Mouse (Mus musculus) forebrain, postnatal 0 days (tissue): ENCODE results near the gene Plppr5. TPM values are rescaled to one million over a fixed set of nuclear protein-coding genes. Genes with fewer than 3 reads are reported as not detected.

ENCODE experiments used
- ATAC-seq: fragments of 200-750 bp; cut with Nextera tagmentation; 2 replicates; pipeline ENCODE4 v1.8.0; 2017; ENCODE audit warnings: mild to moderate bottlenecking, moderate library complexity
- DNase-seq: peaks from one replicate; pipeline ENCODE4 v3.0.0-alpha.2; 2015
- H3K27ac ChIP-seq: fragments of 300-500 bp; sonication (generic); 2 replicates; pipeline ENCODE4 v1.5.1; 2014; ENCODE audit warnings: low read depth, mild to moderate bottlenecking, antibody characterized with exemption, low read length, moderate library complexity, mixed read lengths
- H3K27me3 ChIP-seq: fragments of 300-500 bp; sonication (generic); 2 replicates; pipeline ENCODE4 v1.6.1; 2014; ENCODE audit warnings: mild to moderate bottlenecking, low read length, mixed read lengths; ENCODE audit not compliant: insufficient read depth
- H3K36me3 ChIP-seq: fragments of 300-500 bp; sonication (generic); 2 replicates; pipeline ENCODE4 v1.6.1; 2014; ENCODE audit warnings: mild to moderate bottlenecking, moderate library complexity; ENCODE audit not compliant: insufficient read depth
- H3K4me1 ChIP-seq: fragments of 300-500 bp; sonication (generic); 2 replicates; pipeline ENCODE4 v1.6.1; 2014; ENCODE audit warnings: antibody characterized with exemption; ENCODE audit not compliant: insufficient read depth
- H3K4me2 ChIP-seq: fragments of 300-500 bp; sonication (generic); 2 replicates; pipeline ENCODE4 v1.6.1; 2014; ENCODE audit warnings: low read depth, mild to moderate bottlenecking, moderate library complexity
- H3K4me3 ChIP-seq: fragments of 300-500 bp; sonication (generic); 2 replicates; pipeline ENCODE4 v1.5.1; 2014; ENCODE audit warnings: low read depth, low read length, mixed read lengths
- H3K9ac ChIP-seq: fragments of 300-500 bp; sonication (generic); 2 replicates; pipeline ENCODE4 v1.6.1; 2014; ENCODE audit warnings: mild to moderate bottlenecking
- H3K9me3 ChIP-seq: fragments of 300-500 bp; sonication (generic); 2 replicates; pipeline ENCODE4 v1.6.1; 2016; ENCODE audit warnings: low read length
- CTCF ChIP-seq: sonication (generic); IDR thresholded peaks from 2 replicates; pipeline ENCODE4 v1.5.1; 2016; ENCODE audit warnings: antibody characterized with exemption, control low read depth, low read depth
- WGBS: fragments of 180-500 bp; shearing (Covaris S2); extraction: QIAGEN DNeasy Blood & Tissue Kit; methylation state at CpG from one replicate; pipeline ENCODE4 v1.1.7; 2014; 5-methylcytosine and 5-hydroxymethylcytosine counted together
- polyA plus RNA-seq: library from polyadenylated mRNA; unstranded; fragments of >200 nt; fragmentation: Nextera tagmentation; extraction: Ambion mirVana; gene quantifications from 2 replicates; pipeline ENCODE4 v1.2.1, GENCODE M21; 2015
- total RNA-seq: library from RNA; depleted of rRNA; stranded (reverse); fragments of >200 nt; gene quantifications from 2 replicates; pipeline ENCODE4 v1.2.3, GENCODE M21; 2014

Gene Plppr5
- total and polyA plus RNA-seq, 2 experiments from 2014 or later: 19.1 to 40.1 TPM

- Histone ChIP-seq H3K36me3 (no peaks in the 10 kb centered on the region), H3K27me3 (no peaks in the 10 kb centered on the region), H3K4me2 (no peak overlapping the region), H3K4me3 (no peak overlapping the region), H3K27ac (peak overlapping the region; percentile 72), H3K4me1 (no peaks in the 10 kb centered on the region), H3K9me3 (no peaks in the 10 kb centered on the region), H3K9ac (no peak overlapping the region)
- 12% methylated on average over 3 of the region's 3 CpGs for WGBS
- ATAC-seq (peak; percentile 91), DNase-seq (peak; percentile 69)
- no peak for TF ChIP-seq CTCF
These were observed 54.2 kb downstream of the Plppr5 start for GRCm38 (mm10) chr3:117628799-117629198.

- ATAC-seq (no peak), DNase-seq (no peak)
- no peak overlapping the region for H3K4me2 ChIP-seq
- no peak for TF ChIP-seq CTCF
- H3K27me3 ChIP-seq: no peaks in the 10 kb centered on the region
- no peak overlapping the region for H3K9ac ChIP-seq
- no peak overlapping the region for H3K4me3 ChIP-seq
- H3K27ac ChIP-seq: no peak overlapping the region
- WGBS: 66% methylated on average over 2 of the region's 2 CpGs
- no peaks in the 10 kb centered on the region for H3K9me3 ChIP-seq
- no peaks in the 10 kb centered on the region for H3K36me3 ChIP-seq
- no peaks in the 10 kb centered on the region for H3K4me1 ChIP-seq
These were observed 55.7 kb downstream of the Plppr5 start for GRCm38 (mm10) chr3:117630332-117630731.

- Histone ChIP-seq H3K27me3 (no peaks in the 10 kb centered on the region), H3K4me2 (no peak overlapping the region), H3K9ac (no peak overlapping the region), H3K36me3 (no peaks in the 10 kb centered on the region), H3K27ac (no peak overlapping the region), H3K9me3 (no peaks in the 10 kb centered on the region), H3K4me3 (no peak overlapping the region), H3K4me1 (no peaks in the 10 kb centered on the region)
- no peak for TF ChIP-seq CTCF
- WGBS: 71% methylated on average over 8 of the region's 8 CpGs
- DNase-seq (no peak), ATAC-seq (no peak)
These were observed 74.0 kb downstream of the Plppr5 start for GRCm38 (mm10) chr3:117648612-117649011.

- H3K4me3 ChIP-seq: no peak overlapping the region
- no peak for TF ChIP-seq CTCF
- peak; percentile 65 for ATAC-seq
- H3K4me2 ChIP-seq: no peak overlapping the region
- no peaks in the 10 kb centered on the region for H3K9me3 ChIP-seq
- H3K36me3 ChIP-seq: no peaks in the 10 kb centered on the region
- H3K27me3 ChIP-seq: no peaks in the 10 kb centered on the region
- DNase-seq: peak; percentile 24
- no peaks in the 10 kb centered on the region for H3K4me1 ChIP-seq
- H3K27ac ChIP-seq: no peak overlapping the region
- no peak overlapping the region for H3K9ac ChIP-seq
- WGBS: 35% methylated on average over 1 of the region's 1 CpGs
These were observed 89.7 kb downstream of the Plppr5 start for GRCm38 (mm10) chr3:117664316-117664715.

GRCm38 (mm10) chr3:117679189-117679588, 104.6 kb downstream of the Plppr5 start:
- WGBS: 83% methylated on average over 6 of the region's 6 CpGs
- no peak overlapping the region for H3K9ac ChIP-seq
- H3K36me3 ChIP-seq: no peaks in the 10 kb centered on the region
- no peaks in the 10 kb centered on the region for H3K4me1 ChIP-seq
- TF ChIP-seq CTCF: no peak
- no peak overlapping the region for H3K4me3 ChIP-seq
- H3K9me3 ChIP-seq: no peaks in the 10 kb centered on the region
- DNase-seq (no peak), ATAC-seq (no peak)
- no peaks in the 10 kb centered on the region for H3K27me3 ChIP-seq
- no peak overlapping the region for H3K27ac ChIP-seq
- no peak overlapping the region for H3K4me2 ChIP-seq

- no peaks in the 10 kb centered on the region for H3K9me3 ChIP-seq
- no peaks in the 10 kb centered on the region for H3K36me3 ChIP-seq
- no peaks in the 10 kb centered on the region for H3K27me3 ChIP-seq
- no peak overlapping the region for H3K27ac ChIP-seq
- no peak overlapping the region for H3K9ac ChIP-seq
- no peaks in the 10 kb centered on the region for H3K4me1 ChIP-seq
- H3K4me2 ChIP-seq: no peak overlapping the region
- WGBS: 39% methylated on average over 6 of the region's 6 CpGs
- DNase-seq (no peak), ATAC-seq (no peak)
- no peak for TF ChIP-seq CTCF
- no peak overlapping the region for H3K4me3 ChIP-seq
These were observed 110.0 kb downstream of the Plppr5 start for GRCm38 (mm10) chr3:117684640-117685039.

- no peaks in the 10 kb centered on the region for H3K4me1 ChIP-seq
- no peaks in the 10 kb centered on the region for H3K27me3 ChIP-seq
- TF ChIP-seq CTCF: no peak
- DNase-seq: peak; percentile 26
- no peaks in the 10 kb centered on the region for H3K36me3 ChIP-seq
- H3K4me2 ChIP-seq: no peak overlapping the region
- no peak overlapping the region for H3K4me3 ChIP-seq
- H3K9me3 ChIP-seq: no peaks in the 10 kb centered on the region
- ATAC-seq: no peak
- WGBS: 60% methylated on average over 3 of the region's 3 CpGs
- H3K9ac ChIP-seq: no peak overlapping the region
- H3K27ac ChIP-seq: no peak overlapping the region
These were observed 111.4 kb downstream of the Plppr5 start for GRCm38 (mm10) chr3:117686036-117686435.

GRCm38 (mm10) chr3:117686648-117687047, 112.0 kb downstream of the Plppr5 start:
- Histone ChIP-seq H3K4me3 (no peak overlapping the region), H3K27me3 (no peaks in the 10 kb centered on the region), H3K4me1 (no peaks in the 10 kb centered on the region), H3K9ac (no peak overlapping the region), H3K9me3 (no peaks in the 10 kb centered on the region), H3K4me2 (no peak overlapping the region), H3K27ac (no peak overlapping the region), H3K36me3 (no peaks in the 10 kb centered on the region)
- DNase-seq: no peak
- TF ChIP-seq CTCF: no peak
- WGBS: 83% methylated on average over 7 of the region's 7 CpGs
- ATAC-seq: no peak
